Mouse (Mus musculus) heart, embryonic 16.5 days (tissue): Measurements from ENCODE around the gene Grip1. TPM values are rescaled to one million over a fixed set of nuclear protein-coding genes. Genes with fewer than 3 reads are reported as not detected.

Experiments
- ATAC-seq: fragments of 200-750 bp; cut with Nextera tagmentation; replicated peaks from 2 replicates; pipeline ENCODE4 v1.8.0; 2017; ENCODE audit warnings: moderate number of reproducible peaks; ENCODE audit not compliant: insufficient read depth, low FRiP score; ENCODE audit errors: extremely low read depth
- H3K27ac ChIP-seq: fragments of 300-500 bp; sonication (generic); 2 replicates; pipeline ENCODE4 v1.5.1; 2014; ENCODE audit warnings: mild to moderate bottlenecking, low read length, control low read depth, moderate library complexity
- H3K27me3 ChIP-seq: fragments of 300-500 bp; sonication (generic); 2 replicates; pipeline ENCODE4 v1.6.1; 2014; ENCODE audit warnings: low read length, mixed read lengths; ENCODE audit not compliant: control insufficient read depth, insufficient read depth
- H3K36me3 ChIP-seq: fragments of 300-500 bp; sonication (generic); 2 replicates; pipeline ENCODE4 v1.6.1; 2014; ENCODE audit not compliant: control insufficient read depth, insufficient read depth
- H3K4me1 ChIP-seq: fragments of 300-500 bp; sonication (generic); 2 replicates; pipeline ENCODE4 v1.6.1; 2014; ENCODE audit warnings: low read length, mixed read lengths; ENCODE audit not compliant: control insufficient read depth, insufficient read depth
- H3K4me2 ChIP-seq: fragments of 300-500 bp; sonication (generic); 2 replicates; pipeline ENCODE4 v1.6.1; 2014; ENCODE audit warnings: low read depth, mild to moderate bottlenecking, control low read depth, low read length
- H3K4me3 ChIP-seq: fragments of 300-500 bp; sonication (generic); 2 replicates; pipeline ENCODE4 v1.5.1; 2014; ENCODE audit warnings: mild to moderate bottlenecking, control low read depth, low read length
- H3K9ac ChIP-seq: fragments of 300-500 bp; sonication (generic); 2 replicates; pipeline ENCODE4 v1.6.1; 2014; ENCODE audit warnings: low read length, control low read depth
- H3K9me3 ChIP-seq: fragments of 300-500 bp; sonication (generic); replicated peaks from 2 replicates; pipeline ENCODE4 v1.6.1; 2016; ENCODE audit warnings: low read length; ENCODE audit not compliant: control insufficient read depth
- WGBS: fragments of 180-500 bp; shearing (Covaris S2); extraction: QIAGEN DNeasy Blood & Tissue Kit; methylation state at CpG from one replicate; pipeline ENCODE4 v1.1.7; 2014; 5-methylcytosine and 5-hydroxymethylcytosine counted together
- polyA plus RNA-seq: library from polyadenylated mRNA; unstranded; fragments of >200 nt; fragmentation: Nextera tagmentation; extraction: Ambion mirVana; gene quantifications from 2 replicates; pipeline ENCODE4 v1.2.1, GENCODE M21; 2015

The Grip1 gene
- polyA plus RNA-seq, 1 experiment from 2014 or later = 1.6 TPM

GRCm38 (mm10) chr10:119640534-119640933, 186.9 kb downstream of the Grip1 start:
- Histone ChIP-seq H3K9ac (no peak overlapping the region), H3K4me2 (no peak overlapping the region)
- ATAC-seq = no peak

GRCm38 (mm10) chr10:119641011-119641410, 187.4 kb downstream of the Grip1 start:
- Histone ChIP-seq H3K4me1 (no peaks in the 10 kb centered on the region), H3K27ac (no peak overlapping the region), H3K9ac (no peak overlapping the region), H3K27me3 (no peaks in the 10 kb centered on the region), H3K36me3 (no peaks in the 10 kb centered on the region), H3K4me3 (no peak overlapping the region), H3K4me2 (no peak overlapping the region), H3K9me3 (no peaks in the 10 kb centered on the region)
- 85% methylated on average over 12 of the region's 12 CpGs for WGBS
- ATAC-seq = no peak

More at GRCm38 (mm10) chr10:119640534-119640933, 186.9 kb downstream of the Grip1 start:
- Histone ChIP-seq H3K4me3 (no peak overlapping the region), H3K4me1 (no peaks in the 10 kb centered on the region), H3K36me3 (no peaks in the 10 kb centered on the region), H3K9me3 (no peaks in the 10 kb centered on the region), H3K27me3 (no peaks in the 10 kb centered on the region), H3K27ac (no peak overlapping the region)
- WGBS = 62% methylated on average over 10 of the region's 10 CpGs

GRCm38 (mm10) chr10:119644289-119644688, 190.7 kb downstream of the Grip1 start:
- ATAC-seq = no peak
- Histone ChIP-seq H3K36me3 (no peaks in the 10 kb centered on the region), H3K27me3 (no peaks in the 10 kb centered on the region), H3K4me1 (no peaks in the 10 kb centered on the region), H3K4me2 (no peak overlapping the region), H3K9me3 (no peaks in the 10 kb centered on the region), H3K4me3 (no peak overlapping the region), H3K9ac (no peak overlapping the region), H3K27ac (no peak overlapping the region)
- WGBS = 57% methylated on average over 5 of the region's 5 CpGs

GRCm38 (mm10) chr10:119646500-119647439, 193.1 kb downstream of the Grip1 start:
- no peak overlapping the region for H3K27ac ChIP-seq
- 62% methylated on average over 29 of the region's 29 CpGs for WGBS
- no peak for ATAC-seq
- H3K9ac ChIP-seq = no peak overlapping the region
- no peaks in the 10 kb centered on the region for H3K36me3 ChIP-seq
- no peaks in the 10 kb centered on the region for H3K27me3 ChIP-seq
- H3K4me1 ChIP-seq = no peaks in the 10 kb centered on the region
- H3K9me3 ChIP-seq = no peaks in the 10 kb centered on the region
- no peak overlapping the region for H3K4me2 ChIP-seq
- H3K4me3 ChIP-seq = no peak overlapping the region

GRCm38 (mm10) chr10:119660677-119661353, 207.2 kb downstream of the Grip1 start:
- Histone ChIP-seq H3K27me3 (no peaks in the 10 kb centered on the region), H3K4me2 (no peak overlapping the region), H3K27ac (no peak overlapping the region), H3K4me3 (no peak overlapping the region), H3K9me3 (peaks cover 11% of the 10 kb centered on the region), H3K36me3 (no peaks in the 10 kb centered on the region), H3K4me1 (no peaks in the 10 kb centered on the region), H3K9ac (no peak overlapping the region)
- 59% methylated on average over 7 of the region's 7 CpGs for whole genome bisulfite sequencing
- no peak for ATAC-seq

- H3K4me2 ChIP-seq = no peak overlapping the region
- WGBS = 84% methylated on average over 9 of the region's 9 CpGs
- no peak for ATAC-seq
- no peaks in the 10 kb centered on the region for H3K27me3 ChIP-seq
- H3K4me1 ChIP-seq = no peaks in the 10 kb centered on the region
- no peak overlapping the region for H3K9ac ChIP-seq
- H3K9me3 ChIP-seq = no peaks in the 10 kb centered on the region
- no peak overlapping the region for H3K27ac ChIP-seq
- no peak overlapping the region for H3K4me3 ChIP-seq
- H3K36me3 ChIP-seq = no peaks in the 10 kb centered on the region
Observed at GRCm38 (mm10) chr10:119663586-119663985, 210.0 kb downstream of the Grip1 start.

- WGBS = 90% methylated on average over 11 of the region's 11 CpGs
Observed at GRCm38 (mm10) chr10:119666386-119666785, 212.8 kb downstream of the Grip1 start.

GRCm38 (mm10) chr10:119670456-119670855, 216.8 kb downstream of the Grip1 start:
- Histone ChIP-seq H3K4me3 (no peak overlapping the region), H3K9me3 (no peaks in the 10 kb centered on the region), H3K36me3 (no peaks in the 10 kb centered on the region), H3K27me3 (no peaks in the 10 kb centered on the region), H3K9ac (no peak overlapping the region), H3K4me1 (no peaks in the 10 kb centered on the region), H3K27ac (no peak overlapping the region), H3K4me2 (no peak overlapping the region)
- 33% methylated on average over 7 of the region's 7 CpGs for WGBS
- ATAC-seq = no peak

More at GRCm38 (mm10) chr10:119666386-119666785, 212.8 kb downstream of the Grip1 start:
- no peaks in the 10 kb centered on the region for H3K9me3 ChIP-seq
- H3K4me2 ChIP-seq = no peak overlapping the region
- no peaks in the 10 kb centered on the region for H3K4me1 ChIP-seq
- H3K9ac ChIP-seq = no peak overlapping the region
- no peak overlapping the region for H3K27ac ChIP-seq
- ATAC-seq = no peak
- no peaks in the 10 kb centered on the region for H3K27me3 ChIP-seq
- no peak overlapping the region for H3K4me3 ChIP-seq
- no peaks in the 10 kb centered on the region for H3K36me3 ChIP-seq

GRCm38 (mm10) chr10:119684377-119684826, 230.8 kb downstream of the Grip1 start:
- Histone ChIP-seq H3K4me1 (no peaks in the 10 kb centered on the region), H3K9me3 (no peaks in the 10 kb centered on the region), H3K27me3 (no peaks in the 10 kb centered on the region), H3K27ac (no peak overlapping the region), H3K9ac (no peak overlapping the region), H3K4me3 (no peak overlapping the region), H3K36me3 (no peaks in the 10 kb centered on the region), H3K4me2 (no peak overlapping the region)
- 65% methylated on average over 3 of the region's 3 CpGs for WGBS
- no peak for ATAC-seq
